Mouse (Mus musculus) CH12.LX (cell line): ENCODE results near the gene Ptgfr. TPM values are rescaled to one million over a fixed set of nuclear protein-coding genes. Genes with fewer than 3 reads are reported as not detected.

Experiments
- DNase-seq: peaks from one replicate; pipeline ENCODE4 v3.0.0-alpha.2; 2013; ENCODE audit errors: extremely low read depth
- H3K27ac ChIP-seq: 2 replicates; pipeline ENCODE4 v1.5.1; 2012; ENCODE audit warnings: low read depth, mild to moderate bottlenecking, control low read depth, moderate library complexity; ENCODE audit not compliant: insufficient read depth
- H3K27me3 ChIP-seq: replicated peaks from 2 replicates; pipeline ENCODE3; 2012; ENCODE audit warnings: inconsistent platforms
- H3K36me3 ChIP-seq, 2 experiments: replicated peaks in 1 of 2; 2 replicates each; pipeline versions ENCODE3 to v1.6.1; 2012; ENCODE audit warnings: inconsistent platforms in 1 of 2, low read length in 1 of 2, mild to moderate bottlenecking in 1 of 2, mixed read lengths in 1 of 2, moderate library complexity in 1 of 2; ENCODE audit not compliant: control insufficient read depth in 1 of 2, insufficient read depth in 1 of 2
- H3K4me1 ChIP-seq, 2 experiments: 2 replicates each; pipeline ENCODE4 v1.6.1; 2012; ENCODE audit warnings: inconsistent platforms in 1 of 2, moderate library complexity in 1 of 2; ENCODE audit not compliant: insufficient read depth in 2 of 2, control insufficient read depth in 1 of 2
- H3K4me2 ChIP-seq: 2 replicates; pipeline ENCODE4 v1.6.1; 2012; ENCODE audit warnings: low read depth, mild to moderate bottlenecking, control low read depth; ENCODE audit not compliant: poor library complexity, insufficient read depth, severe bottlenecking
- H3K4me3 ChIP-seq, 3 experiments: fragments of 150-350 bp in 1 of 3; sonication (generic) in 1 of 3; replicated peaks in 1 of 3; 2 replicates each; pipeline versions ENCODE3 to v1.5.1; 2011 to 2012; ENCODE audit warnings: low read depth in 2 of 3, low read length in 2 of 3, mild to moderate bottlenecking in 2 of 3, moderate library complexity in 2 of 3, control low read depth in 1 of 3, improper control_type of control experiment in 1 of 3, inconsistent platforms in 1 of 3, mixed read lengths in 1 of 3; ENCODE audit not compliant: poor library complexity in 1 of 3
- H3K79me2 ChIP-seq: replicated peaks from 2 replicates; pipeline ENCODE4 v1.6.1; 2012; ENCODE audit warnings: mild to moderate bottlenecking, moderate library complexity; ENCODE audit not compliant: control insufficient read depth, poor library complexity, insufficient read depth, severe bottlenecking; ENCODE audit errors: extremely low read depth
- H3K9ac ChIP-seq: 2 replicates; pipeline ENCODE4 v1.6.1; 2012; ENCODE audit warnings: low read depth, mild to moderate bottlenecking, control low read depth, moderate library complexity; ENCODE audit not compliant: insufficient read depth
- H3K9me3 ChIP-seq: replicated peaks from 2 replicates; pipeline ENCODE3; 2012; ENCODE audit warnings: low read length, inconsistent platforms, mixed read lengths
- BHLHE40 ChIP-seq: IDR thresholded peaks from 2 replicates; pipeline ENCODE4 v1.6.1; 2011; ENCODE audit warnings: mild to moderate bottlenecking, low read depth, low read length, improper control_type of control experiment
- CHD1 ChIP-seq: IDR thresholded peaks from 2 replicates; pipeline ENCODE4 v1.6.1; 2012; ENCODE audit warnings: low read depth, low read length, improper control_type of control experiment, inconsistent platforms
- CTCF ChIP-seq, 2 experiments: IDR thresholded peaks in 1 of 2; conservative IDR thresholded peaks in 1 of 2; 2 replicates each; pipeline ENCODE4 v1.5.1; 2011 to 2012; ENCODE audit warnings: low read depth in 2 of 2, low read length in 2 of 2, improper control_type of control experiment in 1 of 2, inconsistent platforms in 1 of 2, mild to moderate bottlenecking in 1 of 2, moderate library complexity in 1 of 2
- ELF1 ChIP-seq: IDR thresholded peaks from 2 replicates; pipeline ENCODE4 v1.6.1; 2014; ENCODE audit warnings: low read depth, mild to moderate bottlenecking, inconsistent platforms, low read length, improper control_type of control experiment
- ETS1 ChIP-seq: conservative IDR thresholded peaks from 2 replicates; pipeline ENCODE4 v1.6.1; 2012; ENCODE audit warnings: low read depth, mild to moderate bottlenecking, inconsistent platforms, low read length, improper control_type of control experiment, moderate library complexity
- HCFC1 ChIP-seq: IDR thresholded peaks from 2 replicates; pipeline ENCODE4 v1.6.1; 2012; ENCODE audit warnings: low read depth, mild to moderate bottlenecking, inconsistent platforms, low read length, improper control_type of control experiment
- KAT2A ChIP-seq: IDR thresholded peaks from 2 replicates; pipeline ENCODE4 v1.6.1; 2012; ENCODE audit warnings: low read length, improper control_type of control experiment, inconsistent platforms; ENCODE audit not compliant: insufficient replicate concordance
- MAZ ChIP-seq: IDR thresholded peaks from 2 replicates; pipeline ENCODE4 v1.6.1; 2012; ENCODE audit warnings: low read depth, mild to moderate bottlenecking, inconsistent platforms, low read length, improper control_type of control experiment, moderate library complexity
- MXI1 ChIP-seq: IDR thresholded peaks from 2 replicates; pipeline ENCODE4 v1.6.1; 2011; ENCODE audit warnings: mild to moderate bottlenecking, low read depth, low read length, improper control_type of control experiment
- MYC ChIP-seq: IDR thresholded peaks from 2 replicates; pipeline ENCODE4 v1.6.1; 2011; ENCODE audit warnings: low read depth, mild to moderate bottlenecking, improper control_type of control experiment, low read length
- NRF1 ChIP-seq: IDR thresholded peaks from 2 replicates; pipeline ENCODE4 v1.6.1; 2014; ENCODE audit warnings: low read depth, mild to moderate bottlenecking, inconsistent platforms, low read length, improper control_type of control experiment, moderate library complexity
- POLR2A ChIP-seq: IDR thresholded peaks from 2 replicates; pipeline ENCODE4 v1.6.1; 2011; ENCODE audit warnings: low read depth, mild to moderate bottlenecking, improper control_type of control experiment, low read length
- POLR2AphosphoS2 ChIP-seq: IDR thresholded peaks from 2 replicates; pipeline ENCODE4 v1.6.1; 2011; ENCODE audit warnings: low read depth, low read length, improper control_type of control experiment
- RAD21 ChIP-seq: IDR thresholded peaks from 2 replicates; pipeline ENCODE4 v1.6.1; 2011; ENCODE audit warnings: low read depth, mild to moderate bottlenecking, low read length, improper control_type of control experiment, moderate library complexity
- SMC3 ChIP-seq: IDR thresholded peaks from 2 replicates; pipeline ENCODE4 v1.6.1; 2011; ENCODE audit warnings: low read depth, low read length, improper control_type of control experiment
- TBP ChIP-seq: conservative IDR thresholded peaks from 2 replicates; pipeline ENCODE4 v1.6.1; 2011; ENCODE audit warnings: low read depth, low read length, improper control_type of control experiment
- TCF12 ChIP-seq: IDR thresholded peaks from 2 replicates; pipeline ENCODE4 v1.6.1; 2014; ENCODE audit warnings: low read depth, mild to moderate bottlenecking, inconsistent platforms, low read length, improper control_type of control experiment
- ZC3H11A ChIP-seq: IDR thresholded peaks from 2 replicates; pipeline ENCODE4 v1.6.1; 2012; ENCODE audit warnings: low read depth, mild to moderate bottlenecking, inconsistent platforms, low read length, improper control_type of control experiment
- ZKSCAN1 ChIP-seq: IDR thresholded peaks from 2 replicates; pipeline ENCODE4 v1.6.1; 2012; ENCODE audit warnings: low read depth, inconsistent platforms, low read length, improper control_type of control experiment, borderline replicate concordance
- ZNF384 ChIP-seq: IDR thresholded peaks from 2 replicates; pipeline ENCODE4 v1.6.1; 2012; ENCODE audit warnings: low read depth, low read length, improper control_type of control experiment, inconsistent platforms
- dilution Hi-C: fragments of 300-500 bp; cut with MboI; formaldehyde crosslinking; loops from 2 replicates; pipeline ENCODE4 v1.14.3; 2020; ENCODE audit warnings: low sequenced_read_pairs; ENCODE audit not compliant: extremely low pct_unique_long_range_greater_than_20kb, extremely low pct_ligation_motif_present
- in situ Hi-C: fragments of 300-500 bp; cut with MboI; formaldehyde crosslinking; loops from 3 replicates; pipeline ENCODE4 v1.14.3; 2019; ENCODE audit warnings: low sequenced_read_pairs, low pct_ligation_motif_present, low pct_unique_long_range_greater_than_20kb, mixed read lengths
- polyA plus RNA-seq: library from polyadenylated mRNA; unstranded; fragments of >175 nt; gene quantifications from 2 replicates; pipeline ENCODE4 v1.2.1, GENCODE M21; 2012; ENCODE audit warnings: low read depth; ENCODE audit not compliant: insufficient read length
- total RNA-seq, 2 experiments: library from RNA; depleted of rRNA; stranded (reverse); fragments of 300-350 nt in 1 of 2; fragments of >200 nt in 1 of 2; gene quantifications; 2 replicates each; pipeline ENCODE4 v1.2.3; 2012 to 2014

Gene Ptgfr
- total and polyA plus RNA-seq, 3 experiments = not detected

DNA sequence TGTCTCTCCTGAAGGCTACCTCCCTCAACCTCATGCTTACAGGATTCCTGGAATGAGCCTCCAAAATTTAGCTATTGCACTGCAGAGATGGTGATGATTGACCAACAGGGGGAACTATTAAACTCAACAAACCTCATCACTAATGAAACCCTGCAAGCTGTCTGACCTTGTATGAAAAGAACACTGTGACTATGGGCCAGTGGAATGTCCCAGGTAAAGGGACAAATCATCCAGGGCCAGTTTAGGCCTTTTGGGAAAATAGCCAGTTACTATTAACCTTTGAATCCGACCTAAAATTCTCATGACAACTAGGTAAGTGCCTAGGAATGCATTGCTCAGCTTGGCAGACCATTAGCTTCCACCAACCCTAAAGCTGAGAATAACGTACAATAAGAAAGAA lies 42.6 kb upstream of the Ptgfr start:
- in situ Hi-C loops (no loop called here), dilution Hi-C loops (no loop called here)
- H3K27ac ChIP-seq = no peak overlapping the region

DNA sequence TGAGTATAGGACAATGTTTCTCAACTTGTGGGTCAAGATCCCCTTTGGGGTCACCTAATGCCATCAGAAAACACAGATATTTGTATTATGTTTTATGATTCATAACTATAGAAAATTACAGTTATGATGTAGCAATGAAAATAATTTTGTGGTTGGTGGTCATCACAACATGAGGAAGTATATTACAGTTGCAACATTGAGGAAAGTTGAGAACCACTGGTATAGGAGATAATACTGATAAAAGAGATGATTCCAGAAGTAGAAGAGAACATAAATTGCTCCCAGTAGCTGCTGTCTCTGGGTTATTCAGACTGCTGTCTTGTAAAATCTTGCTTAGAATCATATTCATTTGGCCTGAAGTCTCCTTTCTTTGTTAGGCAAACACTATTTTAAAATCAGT lies 31.5 kb upstream of the Ptgfr start:
- no peak for TF ChIP-seq MYC
- no peak for TF ChIP-seq ZKSCAN1
- no peak for TF ChIP-seq CHD1
- TF ChIP-seq POLR2A = no peak
- TF ChIP-seq MAZ = no peak
- no peak for TF ChIP-seq ETS1
- no peak for TF ChIP-seq HCFC1
- TF ChIP-seq KAT2A = no peak
- TF ChIP-seq MXI1 = no peak
- no peak for TF ChIP-seq POLR2AphosphoS2
- no peak for TF ChIP-seq ELF1
- no peak for TF ChIP-seq TCF12
- TF ChIP-seq TBP = no peak
- TF ChIP-seq, all 38 proteins: peak for 0
- dilution Hi-C loops (no loop called here), in situ Hi-C loops (no loop called here)
- Histone ChIP-seq H3K79me2 (no peaks in the 10 kb centered on the region), H3K4me2 (no peak overlapping the region), H3K4me3 (no peak overlapping the region), H3K9me3 (no peaks in the 10 kb centered on the region), H3K27me3 (no peaks in the 10 kb centered on the region), H3K36me3 (no peaks in the 10 kb centered on the region), H3K9ac (no peak overlapping the region), H3K4me1 (no peaks in the 10 kb centered on the region), H3K27ac (no peak overlapping the region)
- no peak for DNase-seq

More for the DNA sequence above, 42.6 kb upstream of the Ptgfr start:
- no peak overlapping the region for H3K4me2 ChIP-seq
- TF ChIP-seq ZNF384 = no peak
- no peak for TF ChIP-seq KAT2A
- no peak for TF ChIP-seq ZC3H11A
- no peak for TF ChIP-seq BHLHE40
- no peak for TF ChIP-seq MXI1
- TF ChIP-seq SMC3 = peak; percentile 37
- no peak for TF ChIP-seq NRF1
- TF ChIP-seq RAD21 = peak; percentile 18
- TF ChIP-seq CTCF (conservative IDR thresholded peaks at IDR 0.05 in 1 of 2, IDR thresholded peaks at IDR 0.05 in 1 of 2; ENCODE audit: low read depth in 2 of 2, low read length in 2 of 2) = peak in 1 of 2 experiments; percentile 48; a peak in 2 of 4 replicates
- no peak for TF ChIP-seq MYC
- TF ChIP-seq, all 38 proteins: peak for 3
- Histone ChIP-seq H3K27me3 (no peaks in the 10 kb centered on the region), H3K79me2 (no peaks in the 10 kb centered on the region), H3K9me3 (no peaks in the 10 kb centered on the region), H3K4me3 (no peak overlapping the region), H3K9ac (no peak overlapping the region), H3K36me3 (no peaks in the 10 kb centered on the region), H3K4me1 (no peaks in the 10 kb centered on the region)
- no peak for DNase-seq
